Mouse (Mus musculus) midbrain, embryonic 13.5 days (tissue): ENCODE measurements around the gene Pagr1a. TPM values are rescaled to one million over a fixed set of nuclear protein-coding genes. Genes with fewer than 3 reads are reported as not detected.

Experiments
- ATAC-seq: fragments of 200-750 bp; cut with Nextera tagmentation; 2 replicates; pipeline ENCODE4 v1.8.0; 2017; ENCODE audit warnings: mild to moderate bottlenecking, moderate TSS enrichment, moderate library complexity
- H3K27ac ChIP-seq: fragments of 300-500 bp; sonication (generic); 2 replicates; pipeline ENCODE4 v1.5.1; 2015; ENCODE audit warnings: inconsistent platforms, mild to moderate bottlenecking, moderate library complexity
- H3K27me3 ChIP-seq: fragments of 300-500 bp; sonication (generic); 2 replicates; pipeline ENCODE4 v1.6.1; 2015; ENCODE audit warnings: mild to moderate bottlenecking, inconsistent platforms
- H3K36me3 ChIP-seq: fragments of 300-500 bp; sonication (generic); 2 replicates; pipeline ENCODE4 v1.6.1; 2015; ENCODE audit warnings: mild to moderate bottlenecking, inconsistent platforms
- H3K4me1 ChIP-seq: fragments of 300-500 bp; sonication (generic); replicated peaks from 2 replicates; pipeline ENCODE4 v1.6.1; 2015; ENCODE audit warnings: inconsistent platforms
- H3K4me2 ChIP-seq: fragments of 300-500 bp; sonication (generic); replicated peaks from 2 replicates; pipeline ENCODE4 v1.6.1; 2015; ENCODE audit warnings: moderate library complexity, mild to moderate bottlenecking, inconsistent platforms
- H3K4me3 ChIP-seq: fragments of 300-500 bp; sonication (generic); replicated peaks from 2 replicates; pipeline ENCODE4 v1.5.1; 2015; ENCODE audit warnings: mild to moderate bottlenecking, inconsistent platforms
- H3K9ac ChIP-seq: fragments of 300-500 bp; sonication (generic); replicated peaks from 2 replicates; pipeline ENCODE4 v1.6.1; 2015; ENCODE audit warnings: mild to moderate bottlenecking, inconsistent platforms
- H3K9me3 ChIP-seq: fragments of 300-500 bp; sonication (generic); 2 replicates; pipeline ENCODE4 v1.6.1; 2016; ENCODE audit warnings: mild to moderate bottlenecking, inconsistent platforms
- WGBS: fragments of 180-500 bp; shearing (Covaris S2); methylation state at CpG from one replicate; pipeline ENCODE4 v1.1.7; 2015; 5-methylcytosine and 5-hydroxymethylcytosine counted together
- polyA plus RNA-seq: library from polyadenylated mRNA; unstranded; fragments of >200 nt; fragmentation: Nextera tagmentation; extraction: Ambion mirVana; gene quantifications from 2 replicates; pipeline ENCODE4 v1.2.1, GENCODE M21; 2015

Pagr1a gene
- polyA plus RNA-seq, 1 experiment from 2014 or later, result 39.8 TPM

GRCm38 (mm10) chr7:127011051-127011450 is 6.1 kb downstream of the Pagr1a start:
- 98% methylated on average over 2 of the region's 2 CpGs for WGBS
- Histone ChIP-seq H3K4me2 (no peak overlapping the region), H3K36me3 (peaks cover 38% of the 10 kb centered on the region), H3K27me3 (no peaks in the 10 kb centered on the region), H3K4me1 (peaks cover 27% of the 10 kb centered on the region), H3K9ac (no peak overlapping the region), H3K4me3 (no peak overlapping the region), H3K27ac (no peak overlapping the region), H3K9me3 (no peaks in the 10 kb centered on the region)
- no peak for ATAC-seq

GRCm38 (mm10) chr7:127009307-127010085 is 7.7 kb downstream of the Pagr1a start:
- peaks cover 11% of the 10 kb centered on the region for H3K4me1 ChIP-seq
- no peak for ATAC-seq
- H3K27ac ChIP-seq, result 0 out of 2 replicates have a peak overlapping the region, but pooled peaks have one; percentile 41
- no peak overlapping the region for H3K4me2 ChIP-seq
- H3K27me3 ChIP-seq, result no peaks in the 10 kb centered on the region
- H3K36me3 ChIP-seq, result peaks cover 26% of the 10 kb centered on the region
- no peaks in the 10 kb centered on the region for H3K9me3 ChIP-seq
- 86% methylated on average over 17 of the region's 17 CpGs for WGBS
- no peak overlapping the region for H3K4me3 ChIP-seq
- H3K9ac ChIP-seq, result no peak overlapping the region; the same call in 1 of the 2 replicates

GRCm38 (mm10) chr7:127008239-127009019 is 8.7 kb downstream of the Pagr1a start:
- H3K27ac ChIP-seq, result peak overlapping the region; percentile 41
- no peak overlapping the region for H3K4me3 ChIP-seq
- 67% methylated on average over 9 of the region's 9 CpGs for WGBS
- H3K9ac ChIP-seq, result no peak overlapping the region; the same call in 1 of the 2 replicates
- peaks cover 3% of the 10 kb centered on the region; the same call in 1 of the 2 replicates for H3K4me1 ChIP-seq
- no peaks in the 10 kb centered on the region for H3K9me3 ChIP-seq
- H3K36me3 ChIP-seq, result peaks cover 16% of the 10 kb centered on the region
- ATAC-seq, result peak; percentile 56; the same call in 1 of the 2 replicates
- H3K4me2 ChIP-seq, result no peak overlapping the region
- H3K27me3 ChIP-seq, result no peaks in the 10 kb centered on the region

- ATAC-seq, result no peak
- Histone ChIP-seq H3K27ac (no peak overlapping the region), H3K27me3 (no peaks in the 10 kb centered on the region), H3K36me3 (peaks cover 8% of the 10 kb centered on the region; the same call in 1 of the 2 replicates), H3K4me2 (no peak overlapping the region), H3K4me1 (no peaks in the 10 kb centered on the region; the same call in 1 of the 2 replicates), H3K4me3 (no peak overlapping the region), H3K9ac (no peak overlapping the region), H3K9me3 (no peaks in the 10 kb centered on the region)
- WGBS, result 94% methylated on average over 6 of the region's 6 CpGs
These were observed 9.7 kb downstream of the Pagr1a start for GRCm38 (mm10) chr7:127007313-127008024.

- no peak overlapping the region for H3K27ac ChIP-seq
- no peak overlapping the region for H3K4me3 ChIP-seq
- no peaks in the 10 kb centered on the region for H3K27me3 ChIP-seq
- no peaks in the 10 kb centered on the region; the same call in 1 of the 2 replicates for H3K4me1 ChIP-seq
- H3K4me2 ChIP-seq, result no peak overlapping the region
- ATAC-seq, result no peak
- H3K9me3 ChIP-seq, result no peaks in the 10 kb centered on the region
- H3K36me3 ChIP-seq, result no peaks in the 10 kb centered on the region
- no peak overlapping the region for H3K9ac ChIP-seq
- 91% methylated on average over 4 of the region's 4 CpGs for WGBS
These were observed 12.9 kb downstream of the Pagr1a start for GRCm38 (mm10) chr7:127004122-127004875.

- Histone ChIP-seq H3K36me3 (no peaks in the 10 kb centered on the region), H3K27ac (no peak overlapping the region), H3K4me2 (no peak overlapping the region), H3K27me3 (no peaks in the 10 kb centered on the region), H3K9ac (no peak overlapping the region), H3K4me1 (no peaks in the 10 kb centered on the region; the same call in 1 of the 2 replicates), H3K4me3 (no peak overlapping the region), H3K9me3 (no peaks in the 10 kb centered on the region)
- ATAC-seq, result no peak
- WGBS, result 93% methylated on average over 5 of the region's 5 CpGs
These were observed 13.5 kb downstream of the Pagr1a start for GRCm38 (mm10) chr7:127003620-127004019.

GRCm38 (mm10) chr7:126999568-126999967 is 17.6 kb downstream of the Pagr1a start:
- Histone ChIP-seq H3K4me3 (no peak overlapping the region), H3K27me3 (no peaks in the 10 kb centered on the region), H3K9ac (no peak overlapping the region), H3K27ac (no peak overlapping the region), H3K4me1 (no peaks in the 10 kb centered on the region), H3K36me3 (no peaks in the 10 kb centered on the region), H3K4me2 (no peak overlapping the region), H3K9me3 (no peaks in the 10 kb centered on the region)
- WGBS, result 91% methylated on average over 10 of the region's 10 CpGs
- no peak for ATAC-seq

GRCm38 (mm10) chr7:126996449-126996848 is 20.7 kb downstream of the Pagr1a start:
- Histone ChIP-seq H3K4me2 (no peak overlapping the region), H3K4me3 (no peak overlapping the region), H3K27ac (no peak overlapping the region), H3K9me3 (no peaks in the 10 kb centered on the region), H3K27me3 (no peaks in the 10 kb centered on the region), H3K36me3 (no peaks in the 10 kb centered on the region), H3K4me1 (no peaks in the 10 kb centered on the region), H3K9ac (no peak overlapping the region)
- WGBS, result 80% methylated on average over 4 of the region's 4 CpGs
- no peak for ATAC-seq

GRCm38 (mm10) chr7:126988816-126989215 is 28.3 kb downstream of the Pagr1a start:
- no peak overlapping the region for H3K27ac ChIP-seq
- no peak for ATAC-seq
- H3K9me3 ChIP-seq, result no peaks in the 10 kb centered on the region
- H3K4me3 ChIP-seq, result no peak overlapping the region
- WGBS, result 71% methylated on average over 8 of the region's 8 CpGs
- no peaks in the 10 kb centered on the region for H3K27me3 ChIP-seq
- H3K36me3 ChIP-seq, result no peaks in the 10 kb centered on the region
- no peaks in the 10 kb centered on the region for H3K4me1 ChIP-seq
- H3K4me2 ChIP-seq, result no peak overlapping the region
- no peak overlapping the region for H3K9ac ChIP-seq

- Histone ChIP-seq H3K4me1 (no peaks in the 10 kb centered on the region), H3K27ac (no peak overlapping the region), H3K9me3 (no peaks in the 10 kb centered on the region), H3K27me3 (no peaks in the 10 kb centered on the region), H3K4me3 (no peak overlapping the region), H3K36me3 (peaks cover 3% of the 10 kb centered on the region; the same call in 1 of the 2 replicates), H3K4me2 (no peak overlapping the region), H3K9ac (no peak overlapping the region)
- WGBS, result 51% methylated on average over 9 of the region's 9 CpGs
- no peak for ATAC-seq
These were observed 30.8 kb downstream of the Pagr1a start for GRCm38 (mm10) chr7:126986319-126986718.

- H3K9ac ChIP-seq, result no peak overlapping the region
- no peaks in the 10 kb centered on the region for H3K9me3 ChIP-seq
- no peaks in the 10 kb centered on the region for H3K4me1 ChIP-seq
- H3K4me2 ChIP-seq, result no peak overlapping the region
- no peak overlapping the region for H3K4me3 ChIP-seq
- no peak for ATAC-seq
- no peak overlapping the region for H3K27ac ChIP-seq
- H3K27me3 ChIP-seq, result no peaks in the 10 kb centered on the region
- H3K36me3 ChIP-seq, result peaks cover 16% of the 10 kb centered on the region
- WGBS, result 71% methylated on average over 10 of the region's 10 CpGs
These were observed 32.3 kb downstream of the Pagr1a start for GRCm38 (mm10) chr7:126984667-126985444.
